Mouse (Mus musculus): ENCODE data around the gene Synm. TPM values are rescaled to one million over a fixed set of nuclear protein-coding genes. Genes with fewer than 3 reads are reported as not detected.

Synm gene
- total and polyA plus RNA-seq, 3 experiments, result not detected

DNA sequence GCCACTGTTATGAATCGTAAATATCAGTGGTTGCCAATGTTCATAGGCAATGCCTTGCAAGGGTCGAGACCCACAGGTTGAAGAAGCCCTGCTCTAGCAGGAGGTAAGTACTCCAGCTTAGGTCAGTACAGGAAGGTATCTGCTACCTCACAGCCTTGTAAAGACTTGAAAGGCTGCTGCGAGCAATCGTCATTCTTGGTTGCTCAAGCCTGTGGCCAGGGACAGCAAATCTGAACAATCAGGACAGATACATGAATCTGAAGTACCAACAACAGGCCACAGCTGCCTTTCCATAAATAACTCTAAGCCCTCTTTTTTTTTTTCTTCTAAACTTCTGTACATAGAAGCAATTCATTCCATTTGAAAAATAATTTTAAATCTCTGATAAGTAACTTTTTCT lies 27.3 kb downstream of the Synm start:
- TF ChIP-seq ZNF384 (IDR thresholded peaks at IDR 0.05; ENCODE audit: low read depth, low read length), result no peak
- TF ChIP-seq RCOR1 (conservative IDR thresholded peaks at IDR 0.05; ENCODE audit: low read depth, low read length), result no peak
- TF ChIP-seq ZKSCAN1 (IDR thresholded peaks at IDR 0.05; ENCODE audit: borderline replicate concordance, low read depth, low read length), result no peak
- TF ChIP-seq USF2 (conservative IDR thresholded peaks at IDR 0.05; ENCODE audit: low read depth, low read length), result no peak
- no peak for TF ChIP-seq JUND (conservative IDR thresholded peaks at IDR 0.05; ENCODE audit: low read depth, low read length)
- no peak for TF ChIP-seq IRF4 (IDR thresholded peaks at IDR 0.05; ENCODE audit: low read depth, low read length)
- TF ChIP-seq MAFK (IDR thresholded peaks at IDR 0.05; ENCODE audit: insufficient replicate concordance, low read length), result no peak
- no peak for TF ChIP-seq ELF1 (IDR thresholded peaks at IDR 0.05; ENCODE audit: low read depth, low read length)
- TF ChIP-seq TBP (conservative IDR thresholded peaks at IDR 0.05; ENCODE audit: low read depth, low read length), result no peak
- TF ChIP-seq RAD21 (IDR thresholded peaks at IDR 0.05; ENCODE audit: low read depth, low read length), result no peak
- TF ChIP-seq SMC3 (IDR thresholded peaks at IDR 0.05; ENCODE audit: low read depth, low read length), result no peak
- TF ChIP-seq CHD2 (IDR thresholded peaks at IDR 0.05; ENCODE audit: low read length), result no peak
- TF ChIP-seq E2F4 (IDR thresholded peaks at IDR 0.05; ENCODE audit: insufficient replicate concordance, low read depth, low read length), result no peak
- TF ChIP-seq BHLHE40 (IDR thresholded peaks at IDR 0.05; ENCODE audit: low read depth, low read length), result no peak
- TF ChIP-seq MEF2A (IDR thresholded peaks at IDR 0.05; ENCODE audit: borderline replicate concordance, low read depth, low read length), result no peak
- H3K9ac ChIP-seq (ENCODE audit: insufficient read depth, low read depth), result no peak overlapping the region
- dilution Hi-C loops (cut with MboI; ENCODE audit: extremely low pct_ligation_motif_present, extremely low pct_unique_long_range_greater_than_20kb, low sequenced_read_pairs), result no loop called here
- no peak overlapping the region for H3K4me3 ChIP-seq (replicated peaks in 1 of 3; ENCODE audit: low read depth in 2 of 3, low read length in 2 of 3, poor library complexity in 1 of 3)
- H3K27ac ChIP-seq (ENCODE audit: insufficient read depth, low read depth), result no peak overlapping the region
- no peaks in the 10 kb centered on the region for H3K36me3 ChIP-seq (replicated peaks in 1 of 2; ENCODE audit: control insufficient read depth in 1 of 2, insufficient read depth in 1 of 2, low read length in 1 of 2)
- H3K79me2 ChIP-seq (replicated peaks; ENCODE audit: control insufficient read depth, extremely low read depth, insufficient read depth, poor library complexity, severe bottlenecking), result no peaks in the 10 kb centered on the region
- in situ Hi-C loops (cut with MboI; ENCODE audit: low pct_ligation_motif_present, low pct_unique_long_range_greater_than_20kb, low sequenced_read_pairs), result no loop called here
- no peak for DNase-seq (ENCODE audit: extremely low read depth)
- peaks cover 2% of the 10 kb centered on the region for H3K9me3 ChIP-seq (replicated peaks; ENCODE audit: low read length)
- no peaks in the 10 kb centered on the region for H3K4me1 ChIP-seq (ENCODE audit: control insufficient read depth in 1 of 2, insufficient read depth in 2 of 2)
- H3K4me2 ChIP-seq (ENCODE audit: insufficient read depth, low read depth, poor library complexity, severe bottlenecking), result no peak overlapping the region
- peaks cover 58% of the 10 kb centered on the region for H3K27me3 ChIP-seq (replicated peaks)

DNA sequence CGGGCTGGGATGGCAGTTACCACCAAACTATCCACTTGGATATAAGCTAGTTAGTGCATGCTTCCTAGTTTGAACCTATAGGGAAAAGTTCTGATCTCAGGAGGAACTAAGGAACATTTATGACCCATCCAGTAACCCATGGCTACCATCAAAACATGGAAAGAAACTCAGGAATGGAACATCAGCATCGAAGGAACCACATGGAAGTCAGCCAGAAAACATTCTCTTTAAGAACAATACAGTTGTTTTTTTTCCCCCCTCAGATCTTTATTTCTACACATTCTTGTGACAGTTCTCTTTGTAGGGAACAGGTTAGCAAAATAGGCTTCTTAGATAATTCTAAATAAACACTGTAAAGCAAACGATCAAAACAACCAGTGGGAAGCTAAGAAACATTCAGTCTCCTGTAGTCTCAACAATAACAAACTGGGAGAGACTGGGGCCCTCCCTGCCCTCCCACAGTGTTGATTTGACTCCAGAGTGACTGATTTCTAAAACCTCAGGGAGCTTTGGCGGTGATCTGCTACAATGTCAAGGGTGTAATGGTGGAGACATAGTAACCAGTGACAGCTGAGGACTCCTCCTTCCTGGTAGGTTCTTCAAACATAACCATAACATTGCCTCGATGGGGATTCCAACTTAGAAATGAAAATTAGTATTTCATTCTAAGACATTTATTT lies 29.0 kb downstream of the Synm start:
- H3K9ac ChIP-seq (ENCODE audit: insufficient read depth, low read depth), result no peak overlapping the region
- H3K9me3 ChIP-seq (replicated peaks; ENCODE audit: low read length), result peaks cover 2% of the 10 kb centered on the region
- H3K27ac ChIP-seq (ENCODE audit: insufficient read depth, low read depth), result no peak overlapping the region
- dilution Hi-C loops (cut with MboI; ENCODE audit: extremely low pct_ligation_motif_present, extremely low pct_unique_long_range_greater_than_20kb, low sequenced_read_pairs) (no loop called here), in situ Hi-C loops (cut with MboI; ENCODE audit: low pct_ligation_motif_present, low pct_unique_long_range_greater_than_20kb, low sequenced_read_pairs) (no loop called here)
- H3K4me1 ChIP-seq (ENCODE audit: control insufficient read depth in 1 of 2, insufficient read depth in 2 of 2), result no peaks in the 10 kb centered on the region
- TF ChIP-seq ZC3H11A (IDR thresholded peaks at IDR 0.05; ENCODE audit: low read depth, low read length), result no peak
- no peak for TF ChIP-seq USF2 (conservative IDR thresholded peaks at IDR 0.05; ENCODE audit: low read depth, low read length)
- no peak for TF ChIP-seq RAD21 (IDR thresholded peaks at IDR 0.05; ENCODE audit: low read depth, low read length)
- no peak for TF ChIP-seq ZMIZ1 (IDR thresholded peaks at IDR 0.05; ENCODE audit: low read depth, low read length)
- TF ChIP-seq SMC3 (IDR thresholded peaks at IDR 0.05; ENCODE audit: low read depth, low read length), result no peak
- no peak for TF ChIP-seq NRF1 (IDR thresholded peaks at IDR 0.05; ENCODE audit: low read depth, low read length)
- no peak for TF ChIP-seq RCOR1 (conservative IDR thresholded peaks at IDR 0.05; ENCODE audit: low read depth, low read length)
- no peak for DNase-seq (ENCODE audit: extremely low read depth)
- H3K36me3 ChIP-seq (replicated peaks in 1 of 2; ENCODE audit: control insufficient read depth in 1 of 2, insufficient read depth in 1 of 2, low read length in 1 of 2), result no peaks in the 10 kb centered on the region
- H3K4me3 ChIP-seq (replicated peaks in 1 of 3; ENCODE audit: low read depth in 2 of 3, low read length in 2 of 3, poor library complexity in 1 of 3), result no peak overlapping the region
- peaks cover 41% of the 10 kb centered on the region for H3K27me3 ChIP-seq (replicated peaks)
- no peak overlapping the region for H3K4me2 ChIP-seq (ENCODE audit: insufficient read depth, low read depth, poor library complexity, severe bottlenecking)
- no peaks in the 10 kb centered on the region for H3K79me2 ChIP-seq (replicated peaks; ENCODE audit: control insufficient read depth, extremely low read depth, insufficient read depth, poor library complexity, severe bottlenecking)
